ENCODE assay signal across 19 mouse cellular contexts in the genomic region with DNA sequence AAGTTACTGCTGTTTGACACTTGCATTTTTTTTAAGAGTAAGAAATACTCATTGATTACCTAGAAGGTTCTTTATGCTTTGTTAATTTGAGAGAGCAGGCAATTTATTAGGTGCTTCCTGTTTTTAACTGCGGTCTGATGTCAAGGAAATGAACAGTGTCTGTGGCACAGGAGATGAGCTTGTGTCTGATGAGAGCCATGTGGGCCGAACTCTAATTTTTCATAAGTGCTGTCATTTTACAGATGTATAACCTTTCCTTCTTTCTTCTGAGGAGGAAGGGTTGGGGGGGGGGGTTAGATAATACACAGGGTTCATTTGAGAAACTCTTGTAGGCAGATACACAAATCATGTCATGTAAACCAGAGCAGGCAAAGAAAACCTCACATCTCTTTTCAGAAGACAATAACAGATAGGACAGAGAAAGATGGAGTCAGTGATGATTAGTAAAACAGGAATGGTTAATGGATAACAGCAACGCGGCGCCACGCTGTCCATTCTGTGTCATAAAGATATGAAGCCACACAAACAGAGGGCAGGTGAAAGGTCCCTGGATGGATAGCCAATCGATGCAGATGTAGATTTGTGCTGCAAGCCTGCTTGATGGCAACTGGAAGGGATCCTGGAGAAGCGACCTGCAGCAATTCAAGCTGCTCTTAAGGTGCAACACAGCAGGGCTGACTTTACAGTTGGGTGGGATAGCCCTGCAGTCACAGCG.
"Had no signal": no experiment of that assay in that cellular context is flagged by ENCODE, and none has a peak within 500 bp of the region (broad histone marks: within the 10 kb centered on the region; RNA-seq: fewer than 3 reads in every experiment).

No protein-coding gene starts in this region.

- H3K9me3 ChIP-seq: kidney, embryonic 15.5 days; limb, embryonic 10.5 days; limb, embryonic 13.5 days; liver, embryonic 15.5 days; midbrain, embryonic 10.5 days; neural tube, embryonic 13.5 days; stomach, embryonic 15.5 days had no signal

- H3K4me1 ChIP-seq: limb, embryonic 13.5 days; liver, embryonic 15.5 days; neural tube, embryonic 13.5 days; stomach, embryonic 15.5 days had no signal

- H3K27ac ChIP-seq: kidney, embryonic 15.5 days; limb, embryonic 10.5 days; limb, embryonic 13.5 days; liver, embryonic 15.5 days; macrophage; midbrain, embryonic 10.5 days; neural tube, embryonic 13.5 days; stomach, embryonic 15.5 days had no signal

- H3K27me3 ChIP-seq: kidney, embryonic 15.5 days; liver, embryonic 15.5 days; neural tube, embryonic 13.5 days had no signal

- DNase-seq: kidney, adult 2 months; kidney, postnatal 10 days; kidney, postnatal 36 days; lung, adult 2 months; lung, postnatal 14 days; midbrain, embryonic 14.5 days; retina, postnatal 1 day; right cerebral cortex, postnatal 25 days; spleen, adult 18-20 months; thymus, postnatal 25 days had no signal

- H3K36me3 ChIP-seq: kidney, embryonic 15.5 days; limb, embryonic 10.5 days; limb, embryonic 13.5 days; liver, embryonic 15.5 days; midbrain, embryonic 10.5 days; neural tube, embryonic 13.5 days; stomach, embryonic 15.5 days had no signal

- H3K9ac ChIP-seq: kidney, embryonic 15.5 days; limb, embryonic 13.5 days; liver, embryonic 15.5 days; neural tube, embryonic 13.5 days; stomach, embryonic 15.5 days had no signal

- H3K4me3 ChIP-seq: kidney, embryonic 15.5 days; limb, embryonic 10.5 days; limb, embryonic 13.5 days; liver, embryonic 15.5 days; midbrain, embryonic 10.5 days; neural tube, embryonic 13.5 days; stomach, embryonic 15.5 days had no signal

- H3K4me2 ChIP-seq: kidney, embryonic 15.5 days; limb, embryonic 13.5 days; liver, embryonic 11.5 days; liver, embryonic 15.5 days; neural tube, embryonic 13.5 days; stomach, embryonic 15.5 days had no signal
